Mouse (Mus musculus) megakaryocyte, embryonic 14.5 days (primary cell): Measurements from ENCODE around the gene Jmjd8.

ENCODE experiments used
- FLI1 ChIP-seq: IDR thresholded peaks from 2 replicates; pipeline ENCODE4 v1.6.1; 2012; ENCODE audit warnings: low read length, inconsistent platforms, mixed read lengths
- GATA1 ChIP-seq: IDR thresholded peaks from 3 replicates; pipeline ENCODE4 v1.6.1; 2012; ENCODE audit warnings: mixed read lengths, low read length, inconsistent platforms, borderline replicate concordance

DNA sequence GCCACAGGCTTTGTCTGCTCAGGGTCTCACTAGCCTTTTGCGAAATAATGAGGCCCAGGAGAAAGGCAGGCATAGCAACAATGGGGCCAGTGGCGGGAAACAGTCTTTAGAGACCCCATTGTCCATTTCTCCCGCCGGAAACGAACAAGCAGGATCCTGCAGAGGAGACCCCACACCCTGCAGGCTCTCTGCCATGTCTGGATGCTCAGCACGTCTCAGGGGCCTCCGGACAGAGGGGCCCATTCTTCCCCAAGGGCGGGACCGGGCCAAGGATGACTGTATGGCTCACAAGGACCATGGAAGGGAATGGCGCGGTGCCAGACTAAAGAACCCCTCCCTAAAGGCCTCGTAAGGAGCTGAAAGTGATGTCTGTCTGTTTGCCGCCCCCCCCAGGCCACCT is 34.5 kb upstream of the Jmjd8 start:
- TF ChIP-seq GATA1, result no peak
- no peak for TF ChIP-seq FLI1
